ENCODE assay signal across 13 mouse cellular contexts in genomic region chr14:25477268-25477667, GRCm38 (mm10). TPM values are rescaled to one million over a fixed set of nuclear protein-coding genes. Genes with fewer than 3 reads are reported as not detected.
DNase-seq lines count a peak whose midpoint lies in the region; ATAC-seq and TF ChIP-seq lines count a peak whose summit lies in the region.
"Had no signal": no experiment of that assay in that cellular context is flagged by ENCODE, and none has a peak within 500 bp of the region (broad histone marks: within the 10 kb centered on the region; RNA-seq: fewer than 3 reads in every experiment).

No protein-coding gene starts in this region.

- no peak for DNase-seq in heart, postnatal 36 days
- no peak for DNase-seq in midbrain, embryonic 10.5 days (ENCODE audit: low spot score)
- no peak for DNase-seq in stomach, postnatal 0 days (ENCODE audit: low spot score)
- DNase-seq in testis, postnatal 10 days (ENCODE audit: low spot score): no peak
- DNase-seq: embryo, embryonic 11 days; thymus, adult 2 months had no signal

- no peak for TF ChIP-seq CTCF in stomach, postnatal 0 days (IDR thresholded peaks at IDR 0.05; ENCODE audit: low read depth)

- no peaks in the 10 kb centered on the region for H3K27me3 ChIP-seq in heart, embryonic 15.5 days
- no peaks in the 10 kb centered on the region for H3K27me3 ChIP-seq in midbrain, embryonic 10.5 days (ENCODE audit: low read depth, poor library complexity, severe bottlenecking)
- H3K27me3 ChIP-seq in midbrain, embryonic 16.5 days (ENCODE audit: control insufficient read depth, insufficient read depth, low read depth, low read length): no peaks in the 10 kb centered on the region
- H3K27me3 ChIP-seq in hindbrain, embryonic 15.5 days: no peaks in the 10 kb centered on the region
- no peaks in the 10 kb centered on the region for H3K27me3 ChIP-seq in stomach, postnatal 0 days (ENCODE audit: control insufficient read depth, insufficient read depth, low read length)
- H3K27me3 ChIP-seq: megakaryocyte, embryonic 14.5 days had no signal

- no peak overlapping the region for H3K4me3 ChIP-seq in heart, embryonic 15.5 days
- no peak overlapping the region for H3K4me3 ChIP-seq in midbrain, embryonic 10.5 days
- no peak overlapping the region for H3K4me3 ChIP-seq in midbrain, embryonic 16.5 days (ENCODE audit: low read depth, low read length)
- no peak overlapping the region for H3K4me3 ChIP-seq in hindbrain, embryonic 15.5 days
- H3K4me3 ChIP-seq in stomach, postnatal 0 days (ENCODE audit: low read depth, low read length): no peak overlapping the region

- 61% methylated on average over 7 of the region's 7 CpGs for WGBS in heart, embryonic 15.5 days
- 81% methylated on average over 7 of the region's 7 CpGs for WGBS in midbrain, embryonic 10.5 days
- WGBS in midbrain, embryonic 16.5 days: 72% methylated on average over 7 of the region's 7 CpGs
- WGBS in hindbrain, embryonic 15.5 days: 73% methylated on average over 7 of the region's 7 CpGs
- WGBS in stomach, postnatal 0 days: 51% methylated on average over 7 of the region's 7 CpGs

- no peak overlapping the region for H3K9ac ChIP-seq in heart, embryonic 15.5 days
- no peak overlapping the region for H3K9ac ChIP-seq in midbrain, embryonic 16.5 days (ENCODE audit: low read depth, low read length)
- H3K9ac ChIP-seq in hindbrain, embryonic 15.5 days: no peak overlapping the region
- peak overlapping the region; percentile 27; the same call in 1 of the 2 replicates for H3K9ac ChIP-seq in stomach, postnatal 0 days (ENCODE audit: low read length)
- H3K9ac ChIP-seq: liver, embryonic 14.5 days had no signal

- intact Hi-C loops in heart, postnatal 36 days (cut with DNase I): no loop called here

- H3K36me3 ChIP-seq in heart, embryonic 15.5 days: no peaks in the 10 kb centered on the region
- H3K36me3 ChIP-seq in midbrain, embryonic 10.5 days: peaks cover 51% of the 10 kb centered on the region
- H3K36me3 ChIP-seq in midbrain, embryonic 16.5 days (ENCODE audit: control insufficient read depth, insufficient read depth, low read length): no peaks in the 10 kb centered on the region
- H3K36me3 ChIP-seq in hindbrain, embryonic 15.5 days: no peaks in the 10 kb centered on the region
- peaks cover 2% of the 10 kb centered on the region; the same call in 1 of the 2 replicates for H3K36me3 ChIP-seq in stomach, postnatal 0 days (ENCODE audit: control insufficient read depth, insufficient read depth, low read length)

- H3K4me2 ChIP-seq in heart, embryonic 15.5 days: no peak overlapping the region
- H3K4me2 ChIP-seq in midbrain, embryonic 16.5 days (ENCODE audit: low read length): no peak overlapping the region
- H3K4me2 ChIP-seq in hindbrain, embryonic 15.5 days: no peak overlapping the region
- H3K4me2 ChIP-seq in stomach, postnatal 0 days (replicated peaks; ENCODE audit: low read depth): no peak overlapping the region

- no peak for TF ChIP-seq EP300 in stomach, postnatal 0 days (optimal IDR thresholded peaks at IDR 0.05)

- no peak for ATAC-seq in heart, embryonic 15.5 days (replicated peaks; ENCODE audit: insufficient number of reproducible peaks, insufficient read depth, low FRiP score, low read depth)
- ATAC-seq in midbrain, embryonic 16.5 days: no peak
- no peak for ATAC-seq in hindbrain, embryonic 15.5 days (ENCODE audit: low FRiP score, low read depth)
- ATAC-seq in stomach, postnatal 0 days (ENCODE audit: low FRiP score, low TSS enrichment): no peak
- ATAC-seq: activated CD4-positive, CD25-positive, alpha-beta regulatory T cell, adult 4 months; intestine, embryonic 16.5 days had no signal

- H3K4me1 ChIP-seq in heart, embryonic 15.5 days (replicated peaks): peaks cover 100% of the 10 kb centered on the region
- peaks cover 100% of the 10 kb centered on the region for H3K4me1 ChIP-seq in midbrain, embryonic 10.5 days
- peaks cover 88% of the 10 kb centered on the region for H3K4me1 ChIP-seq in midbrain, embryonic 16.5 days (ENCODE audit: control insufficient read depth, insufficient read depth, low read length)
- H3K4me1 ChIP-seq in hindbrain, embryonic 15.5 days (replicated peaks): peaks cover 100% of the 10 kb centered on the region
- peaks cover 35% of the 10 kb centered on the region for H3K4me1 ChIP-seq in stomach, postnatal 0 days (replicated peaks; ENCODE audit: control insufficient read depth, insufficient read depth)

- no peaks in the 10 kb centered on the region for H3K9me3 ChIP-seq in heart, embryonic 15.5 days (replicated peaks)
- H3K9me3 ChIP-seq in midbrain, embryonic 10.5 days (replicated peaks): no peaks in the 10 kb centered on the region
- H3K9me3 ChIP-seq in midbrain, embryonic 16.5 days (replicated peaks; ENCODE audit: control insufficient read depth, low read length, poor library complexity, severe bottlenecking): no peaks in the 10 kb centered on the region
- H3K9me3 ChIP-seq in hindbrain, embryonic 15.5 days: no peaks in the 10 kb centered on the region
- H3K9me3 ChIP-seq in stomach, postnatal 0 days (ENCODE audit: control insufficient read depth, low read length): no peaks in the 10 kb centered on the region
- H3K9me3 ChIP-seq: megakaryocyte, embryonic 14.5 days had no signal

- peak overlapping the region; percentile 50; the same call in 1 of the 2 replicates for H3K27ac ChIP-seq in heart, embryonic 15.5 days
- H3K27ac ChIP-seq in midbrain, embryonic 10.5 days (replicated peaks): 0 out of 2 replicates have a peak overlapping the region, but pooled peaks have one; percentile 64
- no peak overlapping the region for H3K27ac ChIP-seq in midbrain, embryonic 16.5 days (ENCODE audit: low read length)
- 0 out of 2 replicates have a peak overlapping the region, but pooled peaks have one; percentile 64 for H3K27ac ChIP-seq in hindbrain, embryonic 15.5 days (replicated peaks)
- peak overlapping the region; percentile 67 for H3K27ac ChIP-seq in stomach, postnatal 0 days (replicated peaks)
- H3K27ac ChIP-seq: liver, embryonic 14.5 days had no signal

RNA-seq across cellular contexts. Expression of gene Zmiz1, which starts 18.3 kb away (rescaled TPM):
- 22.1 and 26.2 TPM in 2 replicates for polyA plus RNA-seq in heart, embryonic 15.5 days (2015; fragmentation: Nextera tagmentation; extraction: Ambion mirVana)
- 10 to 100 TPM; 38.8 to 41.7 TPM for total RNA-seq in heart, postnatal 36 days (2021)
- polyA plus RNA-seq in midbrain, embryonic 10.5 days (2016; fragmentation: Nextera tagmentation; extraction: Ambion mirVana): 42.2 and 55.8 TPM in 2 replicates
- polyA plus RNA-seq in midbrain, embryonic 16.5 days (2015; fragmentation: Nextera tagmentation; extraction: Ambion mirVana): 54.2 and 58.0 TPM in 2 replicates
- 70.9 and 72.6 TPM in 2 replicates for polyA plus RNA-seq in hindbrain, embryonic 15.5 days (2015; fragmentation: Nextera tagmentation; extraction: Ambion mirVana)
- polyA plus RNA-seq in stomach, postnatal 0 days (2015; fragmentation: Nextera tagmentation; extraction: Ambion mirVana): 13.0 and 13.8 TPM in 2 replicates
